18 mouse cellular contexts compared by ENCODE assay signal in genomic region chr2:13416765-13417524, GRCm38 (mm10).
DNase-seq lines count a peak whose midpoint lies in the region; ATAC-seq lines count a peak whose summit lies in the region.
"Had no signal": no experiment of that assay in that cellular context is flagged by ENCODE, and none has a peak within 500 bp of the region (broad histone marks: within the 10 kb centered on the region; RNA-seq: fewer than 3 reads in every experiment).

No protein-coding gene starts in this region.

- H3K36me3 ChIP-seq in lung, embryonic 15.5 days: no peaks in the 10 kb centered on the region
- H3K36me3 ChIP-seq in splenic B cell, adult 2 months (ENCODE audit: control insufficient read depth, insufficient read depth, low read length, poor library complexity, severe bottlenecking): no peaks in the 10 kb centered on the region
- H3K36me3 ChIP-seq: forebrain, embryonic 12.5 days; hindbrain, embryonic 13.5 days; intestine, embryonic 15.5 days; liver, embryonic 13.5 days; neural tube, embryonic 12.5 days had no signal

- H3K4me2 ChIP-seq in lung, embryonic 15.5 days: no peak overlapping the region
- H3K4me2 ChIP-seq: forebrain, embryonic 12.5 days; hindbrain, embryonic 13.5 days; intestine, embryonic 15.5 days; liver, embryonic 13.5 days; neural tube, embryonic 12.5 days had no signal

- H3K4me3 ChIP-seq in lung, embryonic 15.5 days: no peak overlapping the region
- H3K4me3 ChIP-seq: forebrain, embryonic 12.5 days; hindbrain, embryonic 13.5 days; intestine, embryonic 15.5 days; layer of hippocampus, adult 2 months; liver, embryonic 13.5 days; neural tube, embryonic 12.5 days had no signal

- DNase-seq in frontal cortex, postnatal 10 days (ENCODE audit: low spot score in 2 of 2): no peak
- no peak for DNase-seq in lung, postnatal 10 days
- DNase-seq in splenic B cell, adult 2 months (ENCODE audit: low read depth, low spot score): peak; percentile 56
- DNase-seq in layer of hippocampus, adult 11-12 months (ENCODE audit: low spot score): no peak
- DNase-seq in kidney, postnatal 36 days: no peak
- DNase-seq: cerebellum, postnatal 10 days; liver, embryonic 13.5 days; thymus, postnatal 25 days had no signal

- WGBS in lung, embryonic 15.5 days: 44% methylated on average over 3 of the region's 3 CpGs

- no peaks in the 10 kb centered on the region for H3K27me3 ChIP-seq in lung, embryonic 15.5 days
- no peaks in the 10 kb centered on the region for H3K27me3 ChIP-seq in splenic B cell, adult 2 months (ENCODE audit: control insufficient read depth, insufficient read depth, low read length, poor library complexity, severe bottlenecking)
- H3K27me3 ChIP-seq: forebrain, embryonic 12.5 days; hindbrain, embryonic 13.5 days; intestine, embryonic 15.5 days; liver, embryonic 13.5 days; neural tube, embryonic 12.5 days; Patski had no signal

- H3K9me3 ChIP-seq in lung, embryonic 15.5 days: no peaks in the 10 kb centered on the region
- H3K9me3 ChIP-seq: forebrain, embryonic 12.5 days; hindbrain, embryonic 13.5 days; intestine, embryonic 15.5 days; liver, embryonic 13.5 days; neural tube, embryonic 12.5 days had no signal

- peak; percentile 79 for ATAC-seq in frontal cortex, adult (ENCODE audit: low TSS enrichment)
- ATAC-seq in lung, embryonic 15.5 days (ENCODE audit: borderline replicate concordance, extremely low read depth, low FRiP score, low TSS enrichment): no peak
- peak; percentile 73 for ATAC-seq in granulocyte monocyte progenitor cell, adult 5-6 weeks (replicated peaks; ENCODE audit: poor library complexity, severe bottlenecking)
- ATAC-seq: intestine, embryonic 15.5 days; midbrain, embryonic 16.5 days; Patski had no signal

- H3K4me1 ChIP-seq in lung, embryonic 15.5 days: no peaks in the 10 kb centered on the region

- H3K9ac ChIP-seq in lung, embryonic 15.5 days: no peak overlapping the region
- H3K9ac ChIP-seq: forebrain, embryonic 12.5 days; hindbrain, embryonic 13.5 days; intestine, embryonic 15.5 days; liver, embryonic 13.5 days; neural tube, embryonic 12.5 days had no signal

- peak overlapping the region; percentile 14 for H3K27ac ChIP-seq in lung, embryonic 15.5 days
- H3K27ac ChIP-seq: forebrain, embryonic 12.5 days; hindbrain, embryonic 13.5 days; intestine, embryonic 15.5 days; layer of hippocampus, adult 2 months; liver, embryonic 13.5 days; neural tube, embryonic 12.5 days had no signal
